Mouse (Mus musculus) embryo, embryonic 10.5 days (tissue): ENCODE data around the gene Chrnb2.
"Not testable (repeated sequence)": the region's sequence is repeated elsewhere in the genome, so short reads cannot be mapped to it uniquely, and the experiment has no call there.

Source experiments
- DNase-seq: peaks from one replicate; pipeline ENCODE4 v3.0.0-alpha.2; 2015; ENCODE audit warnings: low spot score

Gene Chrnb2

DNA sequence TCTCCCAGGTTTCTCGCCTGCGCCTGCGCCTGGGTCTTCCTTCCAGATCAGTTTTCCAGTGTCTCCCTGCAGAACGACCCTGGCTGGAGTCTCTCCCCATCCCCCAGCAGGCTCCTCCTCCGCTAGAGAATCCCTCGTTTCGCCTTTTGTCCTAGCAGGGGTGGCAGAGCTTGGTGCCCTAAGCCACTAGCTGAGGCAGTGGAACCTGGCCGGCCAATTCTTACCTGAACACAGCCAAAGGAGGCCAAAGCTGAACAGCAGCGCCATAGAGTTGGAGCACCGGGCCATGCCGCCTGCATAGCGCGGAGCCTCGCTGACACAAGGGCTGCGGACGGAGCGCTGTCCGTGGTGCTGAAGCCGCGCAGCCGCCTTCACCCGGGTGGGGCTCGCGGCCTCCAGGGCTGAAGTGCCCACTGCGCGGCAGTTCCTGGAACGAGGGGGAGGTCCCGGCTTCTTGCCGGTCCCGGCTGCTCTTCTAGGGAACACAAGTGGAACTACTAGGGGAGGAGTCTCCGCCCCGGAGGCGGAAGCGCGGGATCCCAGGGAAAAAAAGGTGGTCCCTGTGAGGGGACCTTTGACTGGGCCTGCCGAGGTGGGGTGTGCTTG, at the start of gene Chrnb2:
Gene Chrnb2, minus strand, starts transcription at position 514 of the 606 bp plus-strand sequence.
- peak; percentile 85 for DNase-seq

DNA sequence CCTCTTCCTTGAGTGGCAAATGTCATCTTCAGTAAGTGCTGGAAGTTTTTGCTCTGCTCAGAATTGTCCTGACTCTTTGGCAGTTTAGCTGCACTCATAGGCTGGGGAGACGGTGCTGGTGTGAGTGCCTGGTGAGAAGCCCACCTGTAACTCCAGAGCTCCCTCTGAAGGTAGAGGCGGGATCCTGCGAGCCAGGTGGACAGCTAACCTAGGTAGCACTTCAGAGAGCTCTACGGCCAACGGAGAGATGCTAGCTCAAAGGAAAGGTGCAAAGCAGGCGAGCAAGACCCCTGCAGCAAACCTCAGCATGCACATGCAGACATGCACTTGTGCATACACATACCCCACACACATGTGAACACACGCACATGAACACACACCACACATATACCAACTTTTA, 49.6 kb upstream of the Chrnb2 start:
- no peak for DNase-seq

DNA sequence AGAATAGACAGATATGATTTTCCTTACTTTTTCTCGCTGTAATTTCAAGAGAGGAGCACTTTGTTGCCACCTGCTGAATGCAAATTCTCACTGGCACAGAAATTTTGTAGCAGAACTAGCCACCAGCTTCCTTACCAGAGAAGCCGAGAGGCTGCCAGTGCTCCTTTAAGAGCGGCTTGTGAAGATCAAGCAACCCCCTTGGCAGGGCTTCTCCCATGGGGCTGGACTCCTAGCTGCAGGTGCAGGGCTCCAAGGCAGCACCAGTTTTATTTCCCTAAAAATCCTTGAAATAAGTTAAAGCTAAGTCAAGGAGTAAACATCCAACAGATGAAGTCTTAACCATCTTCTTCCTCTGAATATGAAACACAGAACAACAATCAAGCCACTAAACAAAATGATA, 47.7 kb upstream of the Chrnb2 start:
- no peak for DNase-seq

DNA sequence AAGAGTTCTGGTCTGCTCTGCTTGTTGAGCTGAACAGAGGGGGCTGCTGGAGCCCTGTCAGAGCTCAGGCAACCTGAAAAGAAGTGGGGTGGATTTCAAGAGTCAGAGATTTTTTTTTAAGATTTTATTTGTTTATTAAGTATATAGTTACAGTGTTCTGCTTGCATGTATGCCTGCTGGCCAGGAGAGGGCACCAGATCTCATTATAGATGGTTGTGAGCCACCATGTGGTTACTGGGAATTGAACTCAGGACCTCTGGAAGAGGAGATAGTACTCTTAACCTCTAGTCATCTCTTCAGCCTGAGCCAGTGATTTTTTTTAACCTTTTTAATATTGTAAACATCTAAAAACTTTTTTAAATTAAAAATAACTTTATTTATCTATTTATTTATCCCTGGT, 46.4 kb upstream of the Chrnb2 start:
- DNase-seq = no peak

DNA sequence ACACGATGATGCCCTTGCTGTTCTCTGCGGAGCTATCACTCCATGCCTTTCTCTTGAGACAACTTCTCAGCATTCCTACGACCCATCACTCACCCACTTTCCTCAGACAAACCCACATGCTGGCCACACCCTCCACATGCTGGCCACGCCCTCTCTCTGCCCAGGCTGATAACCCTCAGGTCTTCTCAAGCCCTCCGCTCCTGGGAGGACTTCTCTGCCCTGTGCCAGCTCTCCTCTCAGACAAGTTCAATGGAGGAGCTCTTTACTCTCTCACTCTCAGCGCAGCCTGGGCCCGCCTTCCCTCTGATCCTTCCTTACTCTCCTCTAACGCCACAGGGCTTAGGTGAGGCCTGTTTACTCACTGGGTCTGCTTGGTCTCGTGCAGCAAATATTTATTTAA, 44.2 kb upstream of the Chrnb2 start:
- DNase-seq = no peak

DNA sequence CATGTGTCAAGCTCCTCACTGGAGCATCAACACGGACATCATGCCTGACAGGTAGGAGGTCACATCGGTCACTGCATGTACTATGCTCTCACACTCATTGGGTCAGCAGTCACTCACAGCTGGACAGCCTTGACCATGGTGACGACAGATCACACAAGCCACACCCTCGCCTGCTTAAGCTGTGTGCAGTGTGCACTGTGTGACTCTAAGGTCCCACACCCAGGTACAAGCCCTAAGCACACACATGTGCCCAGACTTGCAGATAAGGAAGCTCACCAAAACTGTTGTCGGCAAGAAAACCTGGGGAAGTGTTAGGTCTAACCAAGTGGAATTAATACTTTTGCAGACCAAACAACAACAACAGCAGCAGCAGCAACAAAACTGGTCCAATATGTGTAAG, 43.4 kb upstream of the Chrnb2 start:
- DNase-seq = no peak

DNA sequence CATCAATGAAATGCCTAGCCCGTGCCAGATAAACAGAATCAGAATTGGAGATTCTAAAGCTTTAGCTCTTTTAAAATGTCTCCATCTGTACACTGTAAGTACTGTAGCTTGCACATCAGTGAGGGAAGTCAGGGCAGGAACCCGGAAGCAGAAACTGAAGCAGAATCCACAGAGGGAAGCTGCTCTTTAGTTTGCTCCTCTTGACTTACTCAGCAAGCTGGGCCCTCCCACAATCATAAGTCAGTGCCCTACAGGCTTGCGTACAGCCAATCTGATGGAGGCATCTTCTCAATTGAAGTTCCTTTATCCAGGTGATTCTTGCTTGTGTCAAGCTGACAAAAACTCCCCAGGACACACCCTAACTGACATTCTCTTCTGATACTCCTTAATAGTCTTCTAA, 42.7 kb upstream of the Chrnb2 start:
- DNase-seq = no peak

DNA sequence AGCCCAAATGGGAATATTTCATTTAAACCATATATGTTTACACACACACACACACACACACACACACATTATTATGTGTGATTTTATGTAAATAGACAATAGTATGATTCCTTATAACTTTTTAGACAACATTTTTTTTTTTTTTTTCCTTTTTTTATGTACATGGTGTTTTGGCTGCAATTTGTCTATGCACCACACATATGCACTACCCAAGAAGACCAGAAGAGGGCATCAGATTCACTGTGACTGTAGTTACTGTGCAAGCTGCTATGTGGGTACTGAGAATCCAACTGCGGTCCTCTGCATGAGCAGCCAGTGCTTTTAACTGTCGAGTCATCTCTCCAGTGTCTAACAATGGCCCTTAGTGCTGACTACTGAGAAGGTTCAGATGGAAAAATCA, 42.3 kb upstream of the Chrnb2 start:
- DNase-seq = no peak

DNA sequence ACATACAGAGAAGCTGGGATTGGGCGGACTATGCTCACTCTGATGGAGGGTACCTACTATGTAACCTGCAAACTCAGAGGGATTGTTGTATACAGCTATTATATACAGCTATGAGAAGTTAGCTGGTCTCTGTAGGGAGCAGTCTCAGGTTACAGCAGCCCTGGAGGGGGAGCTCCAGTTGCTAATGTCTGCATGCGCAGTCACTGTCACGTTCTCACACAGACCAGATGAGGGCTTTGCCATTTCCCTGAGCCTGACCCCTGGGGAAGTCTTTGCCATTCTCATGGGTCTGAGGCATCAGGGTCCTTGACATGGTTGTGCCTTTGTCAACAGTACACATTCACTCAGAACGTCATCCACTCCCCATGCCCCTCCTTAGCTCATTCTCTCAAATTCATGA, 40.7 kb upstream of the Chrnb2 start:
- no peak for DNase-seq

DNA sequence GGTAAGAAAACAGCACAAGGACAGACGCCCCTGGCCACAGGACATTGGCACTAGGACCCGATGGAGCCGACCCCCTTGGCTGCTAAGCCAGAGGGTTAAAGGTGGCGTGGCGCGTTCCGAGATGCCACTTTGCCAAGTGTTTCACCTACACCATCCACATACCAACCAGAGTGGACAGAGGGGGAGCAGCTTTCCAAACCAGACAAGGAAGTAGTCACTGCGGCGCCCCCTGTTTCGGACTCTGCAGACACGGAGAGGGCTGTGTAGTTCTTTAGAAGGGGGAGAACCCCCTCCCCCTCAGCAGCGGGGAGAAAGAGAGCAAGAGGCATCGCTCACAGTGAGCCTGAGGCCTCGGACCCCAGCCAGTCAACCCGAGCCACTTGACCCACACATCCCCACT, 38.4 kb upstream of the Chrnb2 start:
- DNase-seq = no peak

DNA sequence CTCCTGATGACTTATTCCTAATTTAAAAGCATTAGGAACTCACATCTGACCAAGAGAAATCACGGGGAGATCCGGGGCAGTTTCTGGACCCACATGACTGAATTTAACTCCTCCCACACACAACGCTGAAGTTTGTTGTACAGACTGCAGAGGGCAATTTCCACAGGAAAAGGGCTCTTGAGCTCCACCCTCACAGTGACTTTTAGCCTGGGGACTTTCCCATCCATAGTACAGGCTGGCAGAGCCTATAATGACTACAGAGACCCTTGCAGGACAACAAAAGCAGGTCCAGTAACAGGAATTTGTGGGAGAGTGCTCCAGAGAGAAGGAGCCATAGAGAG, 37.0 kb upstream of the Chrnb2 start:
- no peak for DNase-seq

DNA sequence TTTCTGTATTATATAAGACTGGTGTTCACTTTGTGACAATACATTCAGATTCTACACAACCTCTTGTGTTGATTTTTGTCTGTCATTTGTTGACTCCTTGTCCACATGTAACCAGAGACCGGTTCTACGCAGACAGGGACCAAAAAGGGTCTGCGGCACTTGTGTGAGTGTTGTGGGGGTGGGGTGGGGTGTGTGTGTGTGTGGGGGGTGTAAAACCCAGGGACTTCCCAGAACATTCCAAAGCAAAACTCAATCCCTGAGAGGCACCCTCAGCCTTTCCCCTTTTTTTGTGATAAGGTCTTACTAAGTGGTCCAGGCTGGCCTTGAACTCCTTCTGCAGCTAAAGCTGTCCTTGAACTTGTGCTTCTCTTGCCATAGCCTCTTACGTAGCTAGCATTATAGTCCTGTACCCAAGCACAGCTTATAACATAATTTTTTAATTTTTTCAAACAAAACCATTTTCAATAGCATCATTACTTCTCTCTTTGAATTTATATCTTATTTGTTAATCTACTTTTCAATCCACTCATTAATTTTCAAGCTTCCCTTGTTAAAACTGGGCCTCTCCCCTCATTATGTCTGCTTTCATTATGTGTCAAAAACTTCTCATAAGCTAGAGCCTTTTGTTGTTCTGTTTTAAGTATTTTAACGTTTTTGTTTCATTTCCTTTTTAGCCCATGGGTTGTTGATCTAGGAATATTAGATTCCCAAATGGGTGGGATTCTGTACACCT, 36.5 kb upstream of the Chrnb2 start:
- DNase-seq = no peak

DNA sequence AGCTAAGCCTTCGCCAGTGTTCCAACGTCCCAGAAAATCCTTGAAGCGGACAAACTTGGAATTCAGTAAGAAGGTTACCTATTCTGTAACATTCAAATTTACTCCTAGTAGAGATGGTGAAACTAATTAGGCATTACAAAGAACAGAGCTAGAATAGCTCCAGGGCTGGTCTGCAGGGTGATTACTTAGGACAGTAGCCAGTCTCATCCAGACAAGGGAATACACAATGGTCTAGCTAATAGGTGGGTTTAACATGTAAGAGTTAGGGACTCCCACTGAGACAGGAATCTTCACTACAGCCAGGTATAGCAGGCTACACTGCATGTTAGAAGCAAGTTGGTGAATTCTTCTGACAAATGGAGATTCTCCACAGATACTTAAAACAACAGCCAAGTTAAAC, 35.6 kb upstream of the Chrnb2 start:
- not testable (repeated sequence) for DNase-seq

DNA sequence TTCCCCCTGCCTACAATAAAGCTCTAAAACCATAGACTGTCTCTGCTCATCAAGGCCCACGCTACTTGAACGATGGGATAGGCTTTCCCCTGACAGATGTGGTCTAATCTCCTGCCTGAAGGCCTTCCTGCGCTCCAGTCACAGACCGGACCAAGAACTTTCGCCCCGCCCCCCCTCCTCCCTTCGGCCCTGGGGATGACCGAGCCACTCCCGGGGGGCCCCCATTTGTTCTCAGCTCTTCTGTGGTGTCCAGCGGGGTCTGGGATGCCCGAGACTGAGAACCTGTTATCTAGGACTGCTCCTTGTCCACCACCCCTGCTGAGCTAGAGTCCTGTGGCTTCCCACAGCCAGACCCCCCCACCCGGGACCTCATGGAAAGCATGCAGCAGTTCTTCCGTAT, 35.0 kb upstream of the Chrnb2 start:
- DNase-seq = peak; percentile 37

DNA sequence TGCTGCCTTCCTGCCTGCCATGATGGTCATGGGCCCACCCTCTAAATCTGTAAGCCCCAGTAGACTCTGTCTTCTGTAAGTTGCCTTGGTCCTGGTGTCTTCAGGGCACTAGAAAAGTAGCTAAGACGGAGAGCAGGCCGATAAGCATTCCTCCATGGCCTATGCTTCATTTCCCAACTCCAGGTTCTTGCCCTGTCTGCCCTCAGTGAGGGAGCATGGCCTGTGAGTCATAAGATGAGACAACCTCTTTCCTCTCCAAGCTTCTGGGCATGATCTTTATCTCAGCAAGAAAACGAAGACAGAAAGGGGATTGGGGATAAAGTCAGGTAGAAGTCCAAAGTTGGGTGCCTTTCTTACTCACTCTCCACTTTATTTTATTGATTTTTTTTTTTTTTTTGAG, 34.1 kb upstream of the Chrnb2 start:
- no peak for DNase-seq

DNA sequence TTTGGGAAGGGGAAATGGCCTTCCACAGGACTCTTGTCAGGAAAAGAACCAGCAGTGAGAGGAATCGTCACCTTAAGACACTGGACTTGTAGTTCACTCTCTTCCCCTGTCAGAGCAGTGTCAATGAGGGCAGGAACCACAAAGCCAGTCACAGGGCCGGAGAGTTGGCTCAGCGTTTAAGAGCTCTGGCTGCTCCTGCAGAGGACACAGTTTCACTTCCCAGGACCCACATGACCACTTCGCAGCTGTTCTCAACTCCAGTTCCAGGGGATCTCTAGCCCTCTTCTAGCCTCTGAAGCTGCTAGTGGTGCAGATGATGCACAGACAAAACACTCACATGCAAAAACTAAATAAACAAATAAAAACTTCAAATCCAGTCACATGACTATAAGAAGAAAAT, 31.9 kb upstream of the Chrnb2 start:
- no peak for DNase-seq

DNA sequence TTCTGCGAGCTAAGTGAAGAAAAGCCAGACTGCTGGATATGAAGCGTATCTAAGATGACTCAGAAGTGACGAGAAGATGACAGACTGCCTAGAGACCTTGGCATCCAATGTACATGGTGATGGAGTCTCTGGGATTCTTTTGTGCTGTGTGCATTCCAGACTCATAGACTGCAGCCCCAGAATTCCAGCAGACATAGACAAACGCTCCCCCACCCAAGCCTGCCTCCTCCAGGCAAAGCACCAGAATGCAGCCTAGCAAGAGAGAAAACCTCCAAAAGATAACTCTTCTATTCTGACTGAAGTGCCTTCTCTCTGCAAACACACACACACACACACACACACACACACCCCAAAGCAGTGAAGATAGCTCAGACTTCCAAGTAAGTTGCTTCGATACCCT, 31.3 kb upstream of the Chrnb2 start:
- DNase-seq = no peak

DNA sequence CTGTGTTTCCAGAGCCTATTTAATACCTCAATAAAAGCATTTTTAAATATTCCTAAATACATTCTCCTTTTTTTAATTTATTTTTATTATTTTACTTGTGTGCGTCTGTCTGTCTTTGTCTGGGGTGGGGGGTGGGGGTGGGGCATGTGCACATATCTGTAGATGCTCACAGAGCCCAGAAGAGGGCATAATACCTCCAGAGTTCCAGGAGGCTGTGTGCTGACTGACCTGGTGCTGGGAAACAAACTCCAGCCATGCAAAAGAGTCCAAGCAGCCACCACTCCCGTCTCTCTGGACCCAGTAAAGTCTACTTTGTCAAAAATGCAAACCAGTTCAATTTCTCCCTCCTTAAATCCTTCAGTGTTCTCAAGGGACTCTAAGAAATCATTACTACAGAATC, 30.2 kb upstream of the Chrnb2 start:
- DNase-seq = no peak

DNA sequence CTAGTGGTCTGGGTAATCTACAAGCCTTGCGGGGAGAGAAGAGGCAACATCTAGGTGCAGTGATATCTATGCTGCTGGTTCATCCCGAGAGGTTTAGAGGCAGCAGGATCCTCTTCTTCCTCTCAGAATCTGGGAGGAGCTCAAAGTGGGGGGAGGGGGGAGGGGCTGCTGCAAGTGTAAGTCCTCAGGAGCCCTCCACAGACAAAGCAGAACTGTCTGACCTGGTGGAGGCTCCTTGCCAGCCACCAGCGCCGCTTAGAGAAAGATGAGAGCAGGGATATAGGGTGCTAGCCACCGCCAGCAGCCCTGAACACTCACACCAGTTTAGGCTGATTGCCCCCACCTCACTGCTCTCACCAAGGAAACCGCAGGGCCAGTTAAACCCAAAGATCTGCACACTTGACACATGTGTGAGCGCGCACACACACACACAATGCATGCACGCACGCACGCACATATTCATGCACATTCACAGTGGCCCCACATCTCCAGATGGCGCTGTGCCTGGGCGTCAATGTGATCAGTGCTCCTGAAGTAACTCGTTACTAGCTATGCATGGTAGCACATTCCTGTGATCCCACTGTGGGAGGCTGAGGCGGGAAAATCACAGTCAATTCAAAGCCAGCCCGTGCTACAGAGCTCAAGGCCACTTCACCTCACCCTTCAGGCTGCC, 24.4 kb upstream of the Chrnb2 start:
- no peak for DNase-seq

DNA sequence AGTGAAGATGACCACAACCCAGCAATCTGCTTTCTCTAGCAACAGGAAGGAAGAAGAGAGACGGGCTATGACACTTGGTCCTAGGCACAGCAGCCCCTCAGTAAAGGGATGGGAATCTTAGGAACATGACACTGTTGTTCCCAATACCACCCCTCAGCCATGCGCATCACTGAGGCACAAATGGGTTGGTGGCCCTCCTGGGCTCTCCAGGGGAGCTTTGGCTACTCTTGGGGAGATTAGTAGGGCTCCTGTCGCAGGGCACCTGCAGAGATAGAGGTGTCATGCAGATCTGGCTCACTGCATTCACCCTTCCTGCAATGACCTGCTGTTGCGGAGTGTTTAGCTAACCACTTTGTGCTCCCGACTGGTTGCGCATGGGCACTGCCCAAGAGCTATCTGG, 21.8 kb upstream of the Chrnb2 start:
- DNase-seq = no peak

DNA sequence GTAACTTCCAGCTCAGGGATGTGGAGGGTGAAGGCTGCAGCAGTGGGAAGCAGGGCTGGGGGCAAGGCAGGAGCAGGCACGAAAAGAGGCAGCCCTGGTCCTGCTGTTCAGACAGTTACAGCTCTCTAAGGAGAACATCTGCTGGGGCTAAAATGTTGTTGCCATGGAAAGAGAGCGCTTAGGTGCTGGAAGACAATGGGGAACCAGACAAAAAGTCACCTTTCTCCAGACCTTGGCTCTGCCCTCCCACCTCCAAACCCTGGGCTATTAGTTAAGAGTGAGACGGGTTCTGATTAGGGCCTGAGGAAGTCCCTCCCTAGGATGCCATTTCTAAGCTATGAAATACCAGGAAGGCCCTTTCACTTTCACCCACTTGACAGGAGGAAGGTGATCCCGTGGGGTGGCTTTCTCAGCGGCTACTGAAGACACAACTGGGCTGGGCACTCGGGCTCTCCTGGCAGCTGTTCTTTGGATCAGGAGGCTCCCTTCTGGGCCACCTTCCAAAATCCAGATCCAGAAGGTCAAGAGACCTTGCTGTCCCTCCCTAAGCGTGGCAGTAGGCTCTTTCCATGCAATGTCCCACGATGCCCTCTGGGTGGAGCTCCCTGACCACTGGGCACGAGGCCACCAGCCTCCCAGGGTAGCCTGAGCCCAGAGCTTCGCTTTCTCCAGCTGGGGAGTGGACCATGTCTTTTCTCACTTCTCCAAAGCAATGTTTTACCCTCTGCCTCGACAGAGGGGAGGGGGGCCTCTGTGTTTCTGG, 20.7 kb upstream of the Chrnb2 start:
- peak; percentile 77 for DNase-seq

DNA sequence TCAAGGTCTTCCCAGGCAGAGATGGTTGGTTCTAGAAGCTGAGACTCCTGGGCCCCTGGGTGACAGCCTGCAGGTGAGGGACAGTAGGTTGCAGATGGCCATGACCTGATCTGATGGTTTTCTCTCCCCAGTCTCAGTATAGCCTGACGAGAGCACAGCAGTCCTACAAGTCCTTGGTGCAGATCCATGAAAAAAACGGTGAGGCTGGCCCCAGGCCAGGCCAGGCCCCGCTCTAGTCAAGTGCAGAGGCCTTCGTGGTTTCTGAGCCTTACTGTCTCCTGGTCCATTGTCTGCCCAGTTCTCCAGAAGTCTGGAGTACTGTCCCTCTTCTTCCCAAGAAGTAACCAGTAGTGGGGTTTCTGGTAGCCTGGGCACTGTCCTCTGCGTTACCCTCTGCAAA, 17.2 kb upstream of the Chrnb2 start:
- DNase-seq = no peak

DNA sequence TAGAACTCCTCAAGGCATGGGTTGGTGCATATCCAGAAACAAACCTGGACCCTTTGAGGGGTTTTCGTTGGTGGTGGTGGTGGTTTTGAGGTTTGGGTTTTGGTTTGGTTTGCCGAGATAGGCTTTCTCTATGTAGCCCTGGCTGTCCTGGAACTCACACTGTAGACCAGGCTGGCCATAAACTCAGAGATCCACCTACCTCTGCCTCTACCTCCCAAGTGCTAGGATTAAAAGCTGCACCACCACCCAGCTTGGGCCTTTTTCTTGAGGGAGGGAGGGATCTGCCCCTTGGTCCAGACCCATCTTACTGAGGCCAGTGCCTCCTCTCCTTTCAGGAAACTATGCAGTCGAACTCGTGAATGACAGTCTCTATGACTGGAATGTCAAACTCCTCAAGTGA, 15.7 kb upstream of the Chrnb2 start:
- no peak for DNase-seq
